Mouse (Mus musculus) adrenal gland, postnatal 36 days (tissue): ENCODE results near the gene Xpc. TPM values are rescaled to one million over a fixed set of nuclear protein-coding genes. Genes with fewer than 3 reads are reported as not detected.

Experiments used
- DNase-seq, 2 experiments: peaks; one replicate each; pipeline ENCODE4 v3.0.0; 2021; ENCODE audit warnings: mixed read lengths in 1 of 2
- total RNA-seq, 2 experiments: library from RNA; stranded (reverse); gene quantifications; 2 replicates each; pipeline ENCODE4 v1.2.3; 2021

The Xpc gene
- total RNA-seq, 2 experiments from 2014 or later = 13.6 to 18.1 TPM

- no peak for DNase-seq
Measured at GRCm38 (mm10) chr6:91525544-91525943, 9.9 kb upstream of the Xpc start.

GRCm38 (mm10) chr6:91522816-91523215 is 7.1 kb upstream of the Xpc start:
- no peak for DNase-seq

- DNase-seq = no peak
Measured at GRCm38 (mm10) chr6:91518454-91519020, 2.8 kb upstream of the Xpc start.

- DNase-seq = no peak
Measured at GRCm38 (mm10) chr6:91514737-91515362, 838 bp downstream of the Xpc start.

GRCm38 (mm10) chr6:91514135-91514534 is 1.6 kb downstream of the Xpc start:
- DNase-seq = no peak

GRCm38 (mm10) chr6:91510211-91510610 is 5.5 kb downstream of the Xpc start:
- no peak for DNase-seq

- peak; percentile 86 to 89 for DNase-seq
Measured at GRCm38 (mm10) chr6:91509326-91509725, 6.4 kb downstream of the Xpc start.

GRCm38 (mm10) chr6:91508041-91508440 is 7.6 kb downstream of the Xpc start:
- no peak for DNase-seq

GRCm38 (mm10) chr6:91506036-91506435 is 9.7 kb downstream of the Xpc start:
- DNase-seq = no peak

- no peak for DNase-seq
Measured at GRCm38 (mm10) chr6:91503302-91503701, 12.4 kb downstream of the Xpc start.

- DNase-seq = no peak
Measured at GRCm38 (mm10) chr6:91494526-91494925, 21.2 kb downstream of the Xpc start.

GRCm38 (mm10) chr6:91493053-91493452 is 22.6 kb downstream of the Xpc start:
- DNase-seq = no peak

GRCm38 (mm10) chr6:91491004-91491403 is 24.7 kb downstream of the Xpc start:
- peak in 1 of 2 experiments; percentile 32 for DNase-seq

GRCm38 (mm10) chr6:91489872-91490271 is 25.8 kb downstream of the Xpc start:
- no peak for DNase-seq

GRCm38 (mm10) chr6:91488496-91489212 is 27.0 kb downstream of the Xpc start:
- DNase-seq = peak; percentile 55 to 58

GRCm38 (mm10) chr6:91486736-91487453 is 28.8 kb downstream of the Xpc start:
- DNase-seq = no peak

- no peak for DNase-seq
Measured at GRCm38 (mm10) chr6:91483371-91483770, 32.3 kb downstream of the Xpc start.

- no peak for DNase-seq
Measured at GRCm38 (mm10) chr6:91476541-91476940, 39.1 kb downstream of the Xpc start.

- peak; percentile 61 to 73 for DNase-seq
Measured at GRCm38 (mm10) chr6:91474441-91475190, 41.1 kb downstream of the Xpc start.

GRCm38 (mm10) chr6:91473805-91474440 is 41.8 kb downstream of the Xpc start:
- no peak for DNase-seq
